Mouse (Mus musculus) CH12.LX (cell line): ENCODE measurements around the gene Inhbb. TPM values are rescaled to one million over a fixed set of nuclear protein-coding genes. Genes with fewer than 3 reads are reported as not detected.

Experiments
- DNase-seq: peaks from one replicate; pipeline ENCODE4 v3.0.0-alpha.2; 2013; ENCODE audit errors: extremely low read depth
- H3K27ac ChIP-seq: 2 replicates; pipeline ENCODE4 v1.5.1; 2012; ENCODE audit warnings: low read depth, mild to moderate bottlenecking, control low read depth, moderate library complexity; ENCODE audit not compliant: insufficient read depth
- H3K27me3 ChIP-seq: replicated peaks from 2 replicates; pipeline ENCODE3; 2012; ENCODE audit warnings: inconsistent platforms
- H3K36me3 ChIP-seq, 2 experiments: replicated peaks in 1 of 2; 2 replicates each; pipeline versions ENCODE3 to v1.6.1; 2012; ENCODE audit warnings: inconsistent platforms in 1 of 2, low read length in 1 of 2, mild to moderate bottlenecking in 1 of 2, mixed read lengths in 1 of 2, moderate library complexity in 1 of 2; ENCODE audit not compliant: control insufficient read depth in 1 of 2, insufficient read depth in 1 of 2
- H3K4me1 ChIP-seq, 2 experiments: 2 replicates each; pipeline ENCODE4 v1.6.1; 2012; ENCODE audit warnings: inconsistent platforms in 1 of 2, moderate library complexity in 1 of 2; ENCODE audit not compliant: insufficient read depth in 2 of 2, control insufficient read depth in 1 of 2
- H3K4me2 ChIP-seq: 2 replicates; pipeline ENCODE4 v1.6.1; 2012; ENCODE audit warnings: low read depth, mild to moderate bottlenecking, control low read depth; ENCODE audit not compliant: poor library complexity, insufficient read depth, severe bottlenecking
- H3K4me3 ChIP-seq, 3 experiments: fragments of 150-350 bp in 1 of 3; sonication (generic) in 1 of 3; replicated peaks in 1 of 3; 2 replicates each; pipeline versions ENCODE3 to v1.5.1; 2011 to 2012; ENCODE audit warnings: low read depth in 2 of 3, low read length in 2 of 3, mild to moderate bottlenecking in 2 of 3, moderate library complexity in 2 of 3, control low read depth in 1 of 3, improper control_type of control experiment in 1 of 3, inconsistent platforms in 1 of 3, mixed read lengths in 1 of 3; ENCODE audit not compliant: poor library complexity in 1 of 3
- H3K79me2 ChIP-seq: replicated peaks from 2 replicates; pipeline ENCODE4 v1.6.1; 2012; ENCODE audit warnings: mild to moderate bottlenecking, moderate library complexity; ENCODE audit not compliant: control insufficient read depth, poor library complexity, insufficient read depth, severe bottlenecking; ENCODE audit errors: extremely low read depth
- H3K9ac ChIP-seq: 2 replicates; pipeline ENCODE4 v1.6.1; 2012; ENCODE audit warnings: low read depth, mild to moderate bottlenecking, control low read depth, moderate library complexity; ENCODE audit not compliant: insufficient read depth
- H3K9me3 ChIP-seq: replicated peaks from 2 replicates; pipeline ENCODE3; 2012; ENCODE audit warnings: low read length, inconsistent platforms, mixed read lengths
- CHD1 ChIP-seq: IDR thresholded peaks from 2 replicates; pipeline ENCODE4 v1.6.1; 2012; ENCODE audit warnings: low read depth, low read length, improper control_type of control experiment, inconsistent platforms
- CTCF ChIP-seq, 2 experiments: IDR thresholded peaks in 1 of 2; conservative IDR thresholded peaks in 1 of 2; 2 replicates each; pipeline ENCODE4 v1.5.1; 2011 to 2012; ENCODE audit warnings: low read depth in 2 of 2, low read length in 2 of 2, improper control_type of control experiment in 1 of 2, inconsistent platforms in 1 of 2, mild to moderate bottlenecking in 1 of 2, moderate library complexity in 1 of 2
- EP300 ChIP-seq: IDR thresholded peaks from 2 replicates; pipeline ENCODE4 v1.6.1; 2011; ENCODE audit warnings: low read length, improper control_type of control experiment
- HCFC1 ChIP-seq: IDR thresholded peaks from 2 replicates; pipeline ENCODE4 v1.6.1; 2012; ENCODE audit warnings: low read depth, mild to moderate bottlenecking, inconsistent platforms, low read length, improper control_type of control experiment
- KAT2A ChIP-seq: IDR thresholded peaks from 2 replicates; pipeline ENCODE4 v1.6.1; 2012; ENCODE audit warnings: low read length, improper control_type of control experiment, inconsistent platforms; ENCODE audit not compliant: insufficient replicate concordance
- MXI1 ChIP-seq: IDR thresholded peaks from 2 replicates; pipeline ENCODE4 v1.6.1; 2011; ENCODE audit warnings: mild to moderate bottlenecking, low read depth, low read length, improper control_type of control experiment
- MYC ChIP-seq: IDR thresholded peaks from 2 replicates; pipeline ENCODE4 v1.6.1; 2011; ENCODE audit warnings: low read depth, mild to moderate bottlenecking, improper control_type of control experiment, low read length
- POLR2A ChIP-seq: IDR thresholded peaks from 2 replicates; pipeline ENCODE4 v1.6.1; 2011; ENCODE audit warnings: low read depth, mild to moderate bottlenecking, improper control_type of control experiment, low read length
- RAD21 ChIP-seq: IDR thresholded peaks from 2 replicates; pipeline ENCODE4 v1.6.1; 2011; ENCODE audit warnings: low read depth, mild to moderate bottlenecking, low read length, improper control_type of control experiment, moderate library complexity
- USF2 ChIP-seq: conservative IDR thresholded peaks from 2 replicates; pipeline ENCODE4 v1.6.1; 2011; ENCODE audit warnings: low read depth, low read length, improper control_type of control experiment
- dilution Hi-C: fragments of 300-500 bp; cut with MboI; formaldehyde crosslinking; loops from 2 replicates; pipeline ENCODE4 v1.14.3; 2020; ENCODE audit warnings: low sequenced_read_pairs; ENCODE audit not compliant: extremely low pct_unique_long_range_greater_than_20kb, extremely low pct_ligation_motif_present
- in situ Hi-C: fragments of 300-500 bp; cut with MboI; formaldehyde crosslinking; loops from 3 replicates; pipeline ENCODE4 v1.14.3; 2019; ENCODE audit warnings: low sequenced_read_pairs, low pct_ligation_motif_present, low pct_unique_long_range_greater_than_20kb, mixed read lengths
- polyA plus RNA-seq: library from polyadenylated mRNA; unstranded; fragments of >175 nt; gene quantifications from 2 replicates; pipeline ENCODE4 v1.2.1, GENCODE M21; 2012; ENCODE audit warnings: low read depth; ENCODE audit not compliant: insufficient read length
- total RNA-seq, 2 experiments: library from RNA; depleted of rRNA; stranded (reverse); fragments of 300-350 nt in 1 of 2; fragments of >200 nt in 1 of 2; gene quantifications; 2 replicates each; pipeline ENCODE4 v1.2.3; 2012 to 2014

Gene Inhbb
- total and polyA plus RNA-seq, 3 experiments: not detected

DNA sequence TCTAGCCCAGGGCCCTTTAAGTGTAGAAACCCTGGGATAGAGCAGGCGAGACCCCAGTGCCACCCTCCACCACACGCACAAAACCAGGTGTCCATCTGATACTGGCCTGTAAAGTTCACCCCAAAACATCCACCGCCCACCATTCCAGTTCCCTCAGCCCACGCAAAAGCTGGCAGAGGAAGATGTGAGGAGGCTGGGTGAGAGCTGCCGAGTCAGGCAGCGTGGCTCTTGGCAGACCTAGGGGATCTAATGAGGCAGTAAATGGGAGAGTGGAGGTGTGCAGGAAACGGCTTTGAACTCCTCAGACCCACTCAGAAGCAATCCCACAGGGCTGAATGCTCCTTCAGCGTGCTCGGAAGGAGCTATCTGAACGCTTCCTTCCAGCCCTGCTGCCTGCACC lies 29.4 kb upstream of the Inhbb start:
- TF ChIP-seq CHD1 (no peak), MYC (no peak), KAT2A (no peak)
- dilution Hi-C loops (no loop called here), in situ Hi-C loops (no loop called here)
- Histone ChIP-seq H3K9ac (no peak overlapping the region), H3K79me2 (no peaks in the 10 kb centered on the region; the same call in 1 of the 2 replicates), H3K27me3 (no peaks in the 10 kb centered on the region), H3K4me1 (no peaks in the 10 kb centered on the region), H3K36me3 (no peaks in the 10 kb centered on the region), H3K4me2 (no peak overlapping the region), H3K4me3 (no peak overlapping the region), H3K9me3 (no peaks in the 10 kb centered on the region), H3K27ac (no peak overlapping the region)
- no peak for DNase-seq

DNA sequence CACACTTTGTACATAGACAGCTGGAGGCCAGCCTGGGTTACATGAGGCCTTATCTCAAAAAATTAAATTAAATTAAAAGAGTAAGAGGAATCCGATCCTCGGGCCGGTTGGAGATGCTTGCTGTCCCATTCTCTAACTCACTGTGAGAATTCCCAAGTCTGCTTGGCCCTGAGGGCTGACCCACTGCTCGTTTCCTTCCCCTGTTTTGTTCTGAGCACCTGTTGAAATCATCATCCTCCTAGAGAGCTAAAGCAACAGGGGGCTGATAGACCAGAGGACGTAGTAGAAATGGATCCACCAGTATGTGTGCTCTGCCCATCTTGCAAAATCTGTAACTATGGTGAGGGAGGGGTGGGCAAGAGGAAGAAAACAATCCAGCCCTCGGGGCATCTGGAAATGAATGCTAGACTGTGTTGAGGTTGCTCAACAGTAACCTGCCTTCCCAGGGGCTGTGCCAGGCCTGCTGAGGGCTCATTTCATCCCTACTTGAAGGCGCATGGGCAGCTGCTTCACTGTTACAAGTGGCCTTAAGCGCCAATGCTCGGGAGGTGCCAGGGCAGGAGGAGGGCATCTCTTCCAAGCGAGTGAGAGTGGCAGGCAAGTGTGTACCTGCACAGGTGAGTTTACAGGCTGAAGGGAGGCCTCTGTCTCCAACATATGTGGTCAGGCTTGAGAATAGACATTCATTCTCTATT lies 28.8 kb upstream of the Inhbb start:
- Histone ChIP-seq H3K9ac (no peak overlapping the region), H3K36me3 (no peaks in the 10 kb centered on the region), H3K4me1 (no peaks in the 10 kb centered on the region), H3K79me2 (no peaks in the 10 kb centered on the region; the same call in 1 of the 2 replicates), H3K4me3 (no peak overlapping the region), H3K27ac (no peak overlapping the region), H3K9me3 (no peaks in the 10 kb centered on the region), H3K27me3 (no peaks in the 10 kb centered on the region), H3K4me2 (no peak overlapping the region)
- dilution Hi-C loops (no loop called here), in situ Hi-C loops (no loop called here)
- TF ChIP-seq POLR2A (no peak), RAD21 (no peak), KAT2A (no peak), MXI1 (no peak), EP300 (no peak)
- DNase-seq: no peak

DNA sequence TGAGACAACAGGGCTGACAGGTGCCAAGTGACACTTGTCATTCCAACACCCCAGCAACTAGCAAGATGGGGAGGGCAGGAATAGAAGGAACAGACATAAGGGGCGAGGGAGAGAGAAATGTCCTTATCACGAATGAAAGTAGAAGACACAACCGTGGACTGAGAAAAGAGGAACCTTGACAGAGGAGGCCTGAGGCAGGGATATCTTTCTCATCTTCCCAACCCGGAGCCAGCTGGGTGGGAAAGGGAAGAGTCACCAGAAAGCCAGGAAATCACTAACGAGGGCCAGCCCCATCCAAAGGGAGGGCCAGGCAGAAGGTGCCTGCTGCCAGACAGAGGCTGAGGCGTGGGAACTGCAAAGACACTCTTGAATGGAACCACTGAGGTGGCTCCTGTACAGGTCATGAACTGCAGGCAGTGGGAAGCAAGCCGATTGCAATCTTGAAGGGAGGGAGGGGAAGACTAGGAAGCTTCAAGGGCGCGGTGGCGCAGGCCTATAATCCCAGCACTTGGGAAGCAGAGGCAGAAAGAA lies 24.8 kb upstream of the Inhbb start:
- TF ChIP-seq CTCF (conservative IDR thresholded peaks at IDR 0.05 in 1 of 2, IDR thresholded peaks at IDR 0.05 in 1 of 2; ENCODE audit: low read depth in 2 of 2, low read length in 2 of 2) (no peak), USF2 (no peak), HCFC1 (no peak)
- Histone ChIP-seq H3K4me2 (no peak overlapping the region), H3K27me3 (no peaks in the 10 kb centered on the region), H3K9ac (no peak overlapping the region), H3K36me3 (no peaks in the 10 kb centered on the region), H3K27ac (no peak overlapping the region), H3K4me1 (no peaks in the 10 kb centered on the region), H3K4me3 (no peak overlapping the region), H3K79me2 (no peaks in the 10 kb centered on the region), H3K9me3 (peaks cover 3% of the 10 kb centered on the region)
- in situ Hi-C loops: no loop called here
- dilution Hi-C loops: no loop called here
- no peak for DNase-seq
